Mouse (Mus musculus) kidney, postnatal 36 days (tissue): ENCODE measurements around the gene Ndufa7.

Experiments
- DNase-seq, 2 experiments: peaks; one replicate each; pipeline ENCODE4 v3.0.0; 2021 to 2022; ENCODE audit warnings: mixed read lengths in 2 of 2

The Ndufa7 gene

DNA sequence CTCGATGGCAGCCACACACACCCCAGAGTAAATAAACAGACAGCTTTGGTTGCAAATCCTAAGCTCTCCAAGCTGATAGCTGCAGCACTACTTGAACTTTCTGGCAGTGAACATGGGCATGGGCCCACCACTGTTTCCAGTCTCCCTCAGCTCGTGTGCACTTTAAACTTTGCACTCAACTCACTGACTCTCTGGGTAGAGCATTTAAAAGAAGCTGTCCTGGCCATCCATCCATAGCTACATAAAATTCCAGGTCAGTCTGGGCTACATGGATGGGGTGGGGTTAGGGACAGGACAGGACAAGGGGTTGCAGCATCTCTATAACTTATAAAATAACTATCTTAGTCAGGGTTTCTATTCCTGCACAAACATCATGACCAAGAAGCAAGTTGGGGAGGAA, 63.4 kb downstream of the Ndufa7 start:
- DNase-seq: peak; percentile 26 to 47
